Mouse (Mus musculus) cerebellum, adult 2 months (tissue): ENCODE measurements around the gene Ppp1r14b.

Experiments
- CTCF ChIP-seq: fragments of 200-500 bp; IDR thresholded peaks from 2 replicates; pipeline ENCODE4 v1.5.1; 2011; ENCODE audit warnings: low read depth, mild to moderate bottlenecking, control low read depth, low read length, moderate library complexity, borderline replicate concordance; ENCODE audit not compliant: insufficient read depth
- POLR2A ChIP-seq: fragments of 200-500 bp; IDR thresholded peaks from 2 replicates; pipeline ENCODE4 v1.6.1; 2011; ENCODE audit warnings: low read length, control low read depth, borderline replicate concordance; ENCODE audit not compliant: insufficient read depth

DNA sequence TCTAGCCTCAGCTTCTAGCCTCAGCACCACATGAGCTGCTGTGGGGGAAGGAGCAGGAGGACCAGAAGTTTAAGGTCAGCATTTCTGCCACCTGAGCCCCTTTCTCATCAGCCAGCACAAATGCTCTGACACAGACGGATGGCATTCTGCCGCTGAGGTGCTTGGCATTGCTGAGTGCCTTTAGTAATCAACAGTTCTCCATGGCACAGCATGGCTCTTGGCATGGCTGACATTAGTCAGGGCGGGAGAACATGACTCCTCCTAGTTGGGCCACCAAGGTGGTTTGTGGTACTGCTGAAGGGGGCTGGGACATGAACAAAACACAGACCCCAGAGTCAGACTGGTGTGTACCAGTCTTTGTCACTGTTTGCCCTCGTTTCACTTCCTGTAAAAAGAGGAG is 26.6 kb upstream of the Ppp1r14b start:
- TF ChIP-seq CTCF (no peak), POLR2A (no peak)
